Mouse (Mus musculus) G1E (cell line): ENCODE data around the gene Frrs1l.

ENCODE experiments used
- CTCF ChIP-seq: IDR thresholded peaks from 2 replicates; pipeline ENCODE4 v1.5.1; 2012; ENCODE audit warnings: low read depth, low read length, inconsistent platforms, mixed read lengths
- GATA1 ChIP-seq: IDR thresholded peaks from 2 replicates; pipeline ENCODE4 v1.6.1; 2012; ENCODE audit warnings: borderline replicate concordance, low read length, inconsistent platforms, mixed read lengths
- GATA2 ChIP-seq: IDR thresholded peaks from 2 replicates; pipeline ENCODE4 v1.6.1; 2012; ENCODE audit warnings: low read depth, low read length, inconsistent platforms, borderline replicate concordance
- POLR2AphosphoS5 ChIP-seq: IDR thresholded peaks from 2 replicates; pipeline ENCODE4 v1.6.1; 2012; ENCODE audit warnings: low read depth, low read length, inconsistent platforms; ENCODE audit not compliant: insufficient replicate concordance
- TAL1 ChIP-seq: conservative IDR thresholded peaks from 2 replicates; pipeline ENCODE4 v1.6.1; 2012; ENCODE audit warnings: low read depth, low read length, inconsistent platforms, mixed read lengths

GRCm38 (mm10) chr4:56941481-56941880 is 48.7 kb downstream of the Frrs1l start:
- no peak for TF ChIP-seq TAL1
- TF ChIP-seq GATA2 = no peak
- no peak for TF ChIP-seq GATA1
- no peak for TF ChIP-seq CTCF
- TF ChIP-seq POLR2AphosphoS5 = no peak
